Mouse (Mus musculus) hindbrain, embryonic 12.5 days (tissue): Measurements from ENCODE around the gene Vwf. TPM values are rescaled to one million over a fixed set of nuclear protein-coding genes. Genes with fewer than 3 reads are reported as not detected.

Experiments used
- polyA plus RNA-seq: library from polyadenylated mRNA; unstranded; fragments of >200 nt; fragmentation: Nextera tagmentation; extraction: Ambion mirVana; gene quantifications from 2 replicates; pipeline ENCODE4 v1.2.1, GENCODE M21; 2016

The Vwf gene
- polyA plus RNA-seq, 1 experiment from 2014 or later, result 11.3 TPM

Other genes with a start within 250 kb of the Vwf start
- 19.6 and 20.6 TPM in 2 replicates for gene Ltbr, start 232.9 kb upstream of the Vwf start, polyA plus RNA-seq
- 0.48 and 0.49 TPM in 2 replicates for gene Scnn1a, start 226.1 kb upstream of the Vwf start, polyA plus RNA-seq
- gene Tnfrsf1a, start 197.4 kb upstream of the Vwf start, polyA plus RNA-seq, result 29.9 and 32.6 TPM in 2 replicates
- 0.18 and 0.22 TPM in 2 replicates for gene Plekhg6, start 166.0 kb upstream of the Vwf start, polyA plus RNA-seq
- gene Cd9, start 52.0 kb upstream of the Vwf start, polyA plus RNA-seq, result 49.2 and 54.1 TPM in 2 replicates
- gene Ano2, start 143.6 kb downstream of the Vwf start, polyA plus RNA-seq, result 0.17 and 0.25 TPM in 2 replicates